Mouse (Mus musculus): ENCODE measurements around the gene Itgbl1. TPM values are rescaled to one million over a fixed set of nuclear protein-coding genes. Genes with fewer than 3 reads are reported as not detected.
"Not testable (repeated sequence)": the region's sequence is repeated elsewhere in the genome, so short reads cannot be mapped to it uniquely, and the experiment has no call there.

Gene Itgbl1
- not detected in 2 replicates for polyA plus RNA-seq (2012; ENCODE audit: insufficient read depth, insufficient read length, low replicate concordance, missing spikeins)

DNA sequence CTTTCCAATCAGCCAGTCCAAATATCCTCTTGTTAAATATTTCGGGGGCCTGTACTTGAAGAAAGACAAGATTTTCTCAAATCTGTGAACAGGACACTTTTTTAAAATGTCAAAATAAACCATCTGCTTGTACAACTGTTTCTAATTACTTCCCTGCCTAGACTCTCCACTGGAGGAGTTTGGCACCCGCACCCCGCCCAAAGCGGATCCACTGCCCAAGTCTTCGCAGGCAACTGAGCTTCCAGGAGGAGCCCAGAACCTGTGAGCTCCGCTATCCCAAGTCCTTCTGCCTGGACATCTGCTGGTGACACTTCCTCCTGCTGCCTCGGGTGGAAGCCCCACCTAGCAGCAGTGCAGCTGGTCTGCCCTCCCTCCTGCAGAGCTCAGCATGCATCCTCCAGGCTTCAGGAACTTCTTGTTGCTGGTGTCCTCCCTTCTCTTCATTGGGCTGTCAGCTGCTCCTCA, at the start of gene Itgbl1:
TSS of gene Itgbl1 (plus strand) at position 51 of the 465 bp plus-strand sequence.
- H3K27ac ChIP-seq (ENCODE audit: insufficient read depth, low read depth, low read length): no peak within 1 kb of the TSS
- no peak within 1 kb of the TSS for H3K4me3 ChIP-seq (ENCODE audit: insufficient read depth, low read depth, low read length)
- TF ChIP-seq CTCF (IDR thresholded peaks at IDR 0.05; ENCODE audit: insufficient read depth, low read depth, low read length): no peak
- no peak for TF ChIP-seq POLR2A (IDR thresholded peaks at IDR 0.05; ENCODE audit: insufficient read depth, low read depth, low read length)
- WGBS: 24% methylated on average over 7 of the region's 7 CpGs
- H3K4me1 ChIP-seq (ENCODE audit: control insufficient read depth, insufficient read depth, low read length): peaks cover 8% of the 10 kb centered on the region

GRCm38 (mm10) chr14:123622969-123623368, 36.8 kb upstream of the Itgbl1 start:
- no peak overlapping the region for H3K27ac ChIP-seq (ENCODE audit: insufficient read depth, low read depth, low read length)
- no peaks in the 10 kb centered on the region for H3K4me1 ChIP-seq (ENCODE audit: control insufficient read depth, insufficient read depth, low read length)
- 51% methylated on average over 1 of the region's 1 CpGs for WGBS

GRCm38 (mm10) chr14:123626501-123627179, 33.1 kb upstream of the Itgbl1 start, which contains the start of gene Nalcn:
Gene Nalcn (minus strand): TSS chr14:123627144.
- Histone ChIP-seq H3K27ac (ENCODE audit: insufficient read depth, low read depth, low read length) (peak within 1 kb of the TSS; percentile 93), H3K4me3 (ENCODE audit: insufficient read depth, low read depth, low read length) (peak within 1 kb of the TSS; percentile 72), H3K4me1 (ENCODE audit: control insufficient read depth, insufficient read depth, low read length) (no peaks in the 10 kb centered on the region)
- 1% methylated on average over 47 of the region's 47 CpGs for WGBS
- TF ChIP-seq CTCF (IDR thresholded peaks at IDR 0.05; ENCODE audit: insufficient read depth, low read depth, low read length) (no peak), POLR2A (IDR thresholded peaks at IDR 0.05; ENCODE audit: insufficient read depth, low read depth, low read length) (peak; percentile 47)

More at GRCm38 (mm10) chr14:123622969-123623368, 36.8 kb upstream of the Itgbl1 start:
- TF ChIP-seq POLR2A (IDR thresholded peaks at IDR 0.05; ENCODE audit: insufficient read depth, low read depth, low read length) (no peak), CTCF (IDR thresholded peaks at IDR 0.05; ENCODE audit: insufficient read depth, low read depth, low read length) (no peak)
- no peak overlapping the region for H3K4me3 ChIP-seq (ENCODE audit: insufficient read depth, low read depth, low read length)

- H3K27ac ChIP-seq (ENCODE audit: insufficient read depth, low read depth, low read length): peak overlapping the region; percentile 93
- TF ChIP-seq CTCF (IDR thresholded peaks at IDR 0.05; ENCODE audit: insufficient read depth, low read depth, low read length) (no peak), POLR2A (IDR thresholded peaks at IDR 0.05; ENCODE audit: insufficient read depth, low read depth, low read length) (no peak)
- WGBS: 38% methylated on average over 3 of the region's 3 CpGs
Measured at GRCm38 (mm10) chr14:123627180-123627562, 32.6 kb upstream of the Itgbl1 start.

GRCm38 (mm10) chr14:123661091-123661491, 1.3 kb downstream of the Itgbl1 start:
- no peak for TF ChIP-seq POLR2A (IDR thresholded peaks at IDR 0.05; ENCODE audit: insufficient read depth, low read depth, low read length)
- peak; percentile 61 for TF ChIP-seq CTCF (IDR thresholded peaks at IDR 0.05; ENCODE audit: insufficient read depth, low read depth, low read length)
- peaks cover 8% of the 10 kb centered on the region for H3K4me1 ChIP-seq (ENCODE audit: control insufficient read depth, insufficient read depth, low read length)
- peak overlapping the region; percentile 5; the same call in 1 of the 2 replicates for H3K4me3 ChIP-seq (ENCODE audit: insufficient read depth, low read depth, low read length)
- H3K27ac ChIP-seq (ENCODE audit: insufficient read depth, low read depth, low read length): no peak overlapping the region
- 24% methylated on average over 20 of the region's 20 CpGs for WGBS

More at GRCm38 (mm10) chr14:123627180-123627562, 32.6 kb upstream of the Itgbl1 start:
- peak overlapping the region; percentile 72 for H3K4me3 ChIP-seq (ENCODE audit: insufficient read depth, low read depth, low read length)
- H3K4me1 ChIP-seq (ENCODE audit: control insufficient read depth, insufficient read depth, low read length): no peaks in the 10 kb centered on the region

- WGBS: 65% methylated on average over 1 of the region's 1 CpGs
- Histone ChIP-seq H3K4me1 (ENCODE audit: control insufficient read depth, insufficient read depth, low read length) (peaks cover 8% of the 10 kb centered on the region), H3K4me3 (ENCODE audit: insufficient read depth, low read depth, low read length) (no peak overlapping the region), H3K27ac (ENCODE audit: insufficient read depth, low read depth, low read length) (no peak overlapping the region)
- TF ChIP-seq CTCF (IDR thresholded peaks at IDR 0.05; ENCODE audit: insufficient read depth, low read depth, low read length) (no peak), POLR2A (IDR thresholded peaks at IDR 0.05; ENCODE audit: insufficient read depth, low read depth, low read length) (no peak)
Measured at GRCm38 (mm10) chr14:123662386-123662785, 2.6 kb downstream of the Itgbl1 start.

DNA sequence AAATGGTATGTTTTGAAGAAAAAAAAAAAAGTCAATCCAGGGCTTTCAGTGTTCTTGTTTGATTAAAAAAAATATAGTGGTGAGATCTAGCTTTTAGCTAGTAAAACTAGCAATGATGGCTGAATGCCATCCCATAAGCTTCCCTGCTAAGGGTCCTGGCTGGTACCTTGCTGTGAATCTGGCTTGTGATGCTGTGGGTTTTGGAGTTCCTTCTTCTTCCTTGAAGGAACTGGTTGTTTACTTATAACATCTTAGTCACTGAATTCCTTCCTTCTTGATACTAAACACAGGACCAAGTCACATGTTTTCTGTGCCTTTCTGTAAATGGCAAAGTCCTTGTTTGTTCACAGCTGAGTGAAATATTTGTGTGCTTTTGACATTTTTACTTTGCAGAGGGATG, 3.4 kb downstream of the Itgbl1 start:
- Histone ChIP-seq H3K27ac (ENCODE audit: insufficient read depth, low read depth, low read length) (no peak overlapping the region), H3K4me3 (ENCODE audit: insufficient read depth, low read depth, low read length) (no peak overlapping the region), H3K4me1 (ENCODE audit: control insufficient read depth, insufficient read depth, low read length) (peaks cover 8% of the 10 kb centered on the region)
- TF ChIP-seq CTCF (IDR thresholded peaks at IDR 0.05; ENCODE audit: insufficient read depth, low read depth, low read length) (no peak), POLR2A (IDR thresholded peaks at IDR 0.05; ENCODE audit: insufficient read depth, low read depth, low read length) (no peak)

DNA sequence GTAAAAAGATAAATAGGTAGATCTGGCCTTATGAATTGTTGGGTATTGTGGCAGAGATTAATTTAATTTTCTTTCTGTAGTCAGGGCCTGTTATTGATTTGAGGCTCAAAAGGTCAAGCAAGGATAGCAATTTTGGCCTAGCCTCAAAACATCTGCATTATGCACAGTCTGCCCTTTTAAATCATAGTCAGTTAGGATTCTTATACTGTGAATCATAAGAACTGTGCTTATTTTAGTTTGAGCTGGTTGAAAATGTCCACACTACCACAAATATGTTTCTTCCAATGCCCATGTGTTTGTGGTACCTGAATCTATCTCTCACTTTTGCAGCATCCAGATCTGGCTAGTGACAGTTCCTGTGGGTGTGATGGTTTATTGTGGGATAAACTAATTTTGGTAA, 4.7 kb downstream of the Itgbl1 start:
- peaks cover 8% of the 10 kb centered on the region for H3K4me1 ChIP-seq (ENCODE audit: control insufficient read depth, insufficient read depth, low read length)
- H3K4me3 ChIP-seq (ENCODE audit: insufficient read depth, low read depth, low read length): no peak overlapping the region
- no peak overlapping the region for H3K27ac ChIP-seq (ENCODE audit: insufficient read depth, low read depth, low read length)
- no peak for TF ChIP-seq CTCF (IDR thresholded peaks at IDR 0.05; ENCODE audit: insufficient read depth, low read depth, low read length)
- no peak for TF ChIP-seq POLR2A (IDR thresholded peaks at IDR 0.05; ENCODE audit: insufficient read depth, low read depth, low read length)

DNA sequence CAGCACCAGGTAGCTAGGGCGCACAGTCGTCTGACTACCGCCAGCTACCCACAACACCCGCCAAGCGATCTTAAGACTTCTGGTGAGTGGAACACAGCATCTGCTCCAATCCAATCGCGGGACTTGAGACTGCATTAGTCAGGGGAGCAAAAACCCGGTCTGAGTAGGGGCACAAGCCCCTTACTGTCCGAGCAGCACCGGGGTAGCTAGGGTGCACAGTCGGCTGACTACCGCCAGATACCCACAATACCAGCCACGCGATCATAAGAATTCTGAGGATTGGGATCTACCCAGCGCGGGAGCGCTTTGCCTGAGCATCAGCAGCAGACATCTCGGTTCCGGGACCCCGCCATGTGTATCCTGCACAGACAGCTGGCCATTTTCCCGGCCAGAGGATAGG, 11.3 kb downstream of the Itgbl1 start:
- WGBS: 91% methylated on average over 21 of the region's 21 CpGs
- not testable (repeated sequence) for H3K4me3 ChIP-seq (ENCODE audit: insufficient read depth, low read depth, low read length); H3K4me1 ChIP-seq (ENCODE audit: control insufficient read depth, insufficient read depth, low read length); H3K27ac ChIP-seq (ENCODE audit: insufficient read depth, low read depth, low read length)
